In genomic region chr2:38614437-38614836, GRCm38 (mm10) we compare ENCODE assay signal across 21 mouse cellular contexts. TPM values are rescaled to one million over a fixed set of nuclear protein-coding genes. Genes with fewer than 3 reads are reported as not detected.
DNase-seq lines count a peak whose midpoint lies in the region; ATAC-seq and TF ChIP-seq lines count a peak whose summit lies in the region.
"Had no signal": no experiment of that assay in that cellular context is flagged by ENCODE, and none has a peak within 500 bp of the region (broad histone marks: within the 10 kb centered on the region; RNA-seq: fewer than 3 reads in every experiment).

No protein-coding gene starts in this region.

- ATAC-seq in forebrain, embryonic 12.5 days (ENCODE audit: low FRiP score): no peak
- ATAC-seq in forebrain, postnatal 0 days: no peak
- ATAC-seq in forebrain, embryonic 15.5 days (replicated peaks): no peak
- 0 out of 2 replicates have a peak, but pooled peaks have one; percentile 41 for ATAC-seq in midbrain, embryonic 15.5 days (replicated peaks)

- WGBS in forebrain, embryonic 12.5 days: 67% methylated on average over 6 of the region's 6 CpGs
- 41% methylated on average over 6 of the region's 6 CpGs for WGBS in forebrain, postnatal 0 days
- 49% methylated on average over 6 of the region's 6 CpGs for WGBS in forebrain, embryonic 15.5 days
- WGBS in midbrain, embryonic 15.5 days: 36% methylated on average over 6 of the region's 6 CpGs

- no peak overlapping the region for H3K4me2 ChIP-seq in forebrain, embryonic 12.5 days
- no peak overlapping the region; the same call in 1 of the 2 replicates for H3K4me2 ChIP-seq in forebrain, postnatal 0 days (ENCODE audit: low read depth)
- no peak overlapping the region for H3K4me2 ChIP-seq in forebrain, embryonic 15.5 days (replicated peaks)
- no peak overlapping the region for H3K4me2 ChIP-seq in midbrain, embryonic 15.5 days
- H3K4me2 ChIP-seq: limb, embryonic 13.5 days; liver, embryonic 15.5 days; neural tube, embryonic 12.5 days had no signal

- no peak overlapping the region for H3K4me3 ChIP-seq in forebrain, embryonic 12.5 days (replicated peaks)
- H3K4me3 ChIP-seq in forebrain, postnatal 0 days (ENCODE audit: low read depth, low read length): no peak overlapping the region
- no peak overlapping the region for H3K4me3 ChIP-seq in layer of hippocampus, adult 2 months
- H3K4me3 ChIP-seq in forebrain, embryonic 15.5 days: no peak overlapping the region
- H3K4me3 ChIP-seq in midbrain, embryonic 15.5 days: no peak overlapping the region
- H3K4me3 ChIP-seq: limb, embryonic 13.5 days; liver, embryonic 15.5 days; neural tube, embryonic 12.5 days had no signal

- H3K9me3 ChIP-seq in forebrain, embryonic 12.5 days: no peaks in the 10 kb centered on the region
- no peaks in the 10 kb centered on the region for H3K9me3 ChIP-seq in forebrain, postnatal 0 days (ENCODE audit: low read length)
- H3K9me3 ChIP-seq in forebrain, embryonic 15.5 days: no peaks in the 10 kb centered on the region
- H3K9me3 ChIP-seq in midbrain, embryonic 15.5 days: no peaks in the 10 kb centered on the region
- H3K9me3 ChIP-seq: limb, embryonic 13.5 days; liver, embryonic 15.5 days; neural tube, embryonic 12.5 days had no signal

- no peak overlapping the region for H3K9ac ChIP-seq in forebrain, embryonic 12.5 days
- no peak overlapping the region for H3K9ac ChIP-seq in forebrain, postnatal 0 days
- H3K9ac ChIP-seq in forebrain, embryonic 15.5 days (replicated peaks): no peak overlapping the region
- H3K9ac ChIP-seq in midbrain, embryonic 15.5 days: no peak overlapping the region
- H3K9ac ChIP-seq: limb, embryonic 13.5 days; liver, embryonic 15.5 days; neural tube, embryonic 12.5 days had no signal

- intact Hi-C loops in heart, postnatal 36 days (cut with DNase I): no loop called here

- TF ChIP-seq CTCF in forebrain, postnatal 0 days (IDR thresholded peaks at IDR 0.05; ENCODE audit: low read depth): no peak
- TF ChIP-seq CTCF in layer of hippocampus, adult 2 months (conservative IDR thresholded peaks at IDR 0.05): no peak

- H3K27me3 ChIP-seq in forebrain, embryonic 12.5 days: no peaks in the 10 kb centered on the region
- H3K27me3 ChIP-seq in forebrain, postnatal 0 days (ENCODE audit: insufficient read depth, low read length): no peaks in the 10 kb centered on the region
- H3K27me3 ChIP-seq in forebrain, embryonic 15.5 days: no peaks in the 10 kb centered on the region
- H3K27me3 ChIP-seq in midbrain, embryonic 15.5 days (replicated peaks): no peaks in the 10 kb centered on the region
- H3K27me3 ChIP-seq: limb, embryonic 13.5 days; liver, embryonic 15.5 days; neural tube, embryonic 12.5 days had no signal

- H3K4me1 ChIP-seq in forebrain, embryonic 12.5 days: peaks cover 48% of the 10 kb centered on the region
- H3K4me1 ChIP-seq in forebrain, postnatal 0 days (ENCODE audit: insufficient read depth): peaks cover 8% of the 10 kb centered on the region; the same call in 1 of the 2 replicates
- H3K4me1 ChIP-seq in forebrain, embryonic 15.5 days: peaks cover 47% of the 10 kb centered on the region
- peaks cover 44% of the 10 kb centered on the region for H3K4me1 ChIP-seq in midbrain, embryonic 15.5 days
- H3K4me1 ChIP-seq: limb, embryonic 13.5 days had no signal

- DNase-seq in forebrain, postnatal 0 days: no peak
- DNase-seq in layer of hippocampus, adult 2 months (ENCODE audit: low spot score in 2 of 2): no peak
- DNase-seq in layer of hippocampus, postnatal 14 days (ENCODE audit: low spot score in 2 of 2): no peak
- DNase-seq in right cerebral cortex, postnatal 25 days: no peak
- no peak for DNase-seq in heart, postnatal 36 days
- DNase-seq: adrenal gland, postnatal 14 days; cerebellum, adult 11 months; cerebellum, postnatal 14 days; gastrocnemius, postnatal 14 days; kidney, adult 18-20 months; layer of hippocampus, postnatal 36 days; spleen, adult 18-20 months; thymus, adult 2 months had no signal

- peaks cover 24% of the 10 kb centered on the region for H3K36me3 ChIP-seq in forebrain, embryonic 12.5 days (replicated peaks)
- peaks cover 10% of the 10 kb centered on the region; the same call in 1 of the 2 replicates for H3K36me3 ChIP-seq in forebrain, postnatal 0 days (ENCODE audit: insufficient read depth)
- 0 out of 2 replicates have a peak, but pooled peaks cover 7% of the 10 kb centered on the region for H3K36me3 ChIP-seq in forebrain, embryonic 15.5 days
- H3K36me3 ChIP-seq in midbrain, embryonic 15.5 days (replicated peaks): no peaks in the 10 kb centered on the region

- H3K27ac ChIP-seq in forebrain, embryonic 12.5 days: peak overlapping the region; percentile 72
- no peak overlapping the region for H3K27ac ChIP-seq in forebrain, postnatal 0 days (ENCODE audit: low read depth, low read length)
- H3K27ac ChIP-seq in layer of hippocampus, adult 2 months: peak overlapping the region; percentile 56
- peak overlapping the region; percentile 66 for H3K27ac ChIP-seq in forebrain, embryonic 15.5 days (replicated peaks)
- peak overlapping the region; percentile 46 for H3K27ac ChIP-seq in midbrain, embryonic 15.5 days
- H3K27ac ChIP-seq: kidney, postnatal 0 days; limb, embryonic 13.5 days; liver, embryonic 15.5 days; macrophage; neural tube, embryonic 12.5 days had no signal

RNA-seq across cellular contexts. Expression of gene Psmb7, which starts 29.4 kb away (rescaled TPM):
- 294 and 303 TPM in 2 replicates for polyA plus RNA-seq in forebrain, embryonic 12.5 days (2016; fragmentation: Nextera tagmentation; extraction: Ambion mirVana)
- 276 and 348 TPM in 2 replicates for total RNA-seq in forebrain, postnatal 0 days (2014; rRNA removed)
- polyA plus RNA-seq in forebrain, postnatal 0 days (2015; fragmentation: Nextera tagmentation; extraction: Ambion mirVana): 292 and 342 TPM in 2 replicates
- total RNA-seq in layer of hippocampus, adult 2 months (2021): 100 to 1,000 TPM; 186 to 198 TPM
- total RNA-seq in layer of hippocampus, postnatal 14 days (2021): 100 to 1,000 TPM; 237 to 245 TPM
- 302 and 304 TPM in 2 replicates for polyA plus RNA-seq in forebrain, embryonic 15.5 days (2015; fragmentation: Nextera tagmentation; extraction: Ambion mirVana)
- 260 and 270 TPM in 2 replicates for polyA plus RNA-seq in midbrain, embryonic 15.5 days (2015; fragmentation: Nextera tagmentation; extraction: Ambion mirVana)
- 100 to 1,000 TPM; 262 to 263 TPM for total RNA-seq in heart, postnatal 36 days (2021)
